Mouse (Mus musculus): ENCODE results near the gene Polg. TPM values are rescaled to one million over a fixed set of nuclear protein-coding genes. Genes with fewer than 3 reads are reported as not detected.

The Polg gene
- 89.9 and 148 TPM in 2 replicates for polyA plus RNA-seq (2012; ENCODE audit: low replicate concordance)

GRCm38 (mm10) chr7:79466053-79466901 is at the start of gene Polg:
Gene Polg, minus strand, starts transcription at chr7:79466362.

Other genes with a start within 250 kb of the Polg start
- gene Abhd2, start 193.2 kb downstream of the Polg start, polyA plus RNA-seq (2012; ENCODE audit: low replicate concordance) = 36.2 and 48.9 TPM in 2 replicates
- gene Rlbp1, start 79.3 kb downstream of the Polg start, polyA plus RNA-seq (2012; ENCODE audit: low replicate concordance) = not detected in 2 replicates
- 0.29 and 1.6 TPM in 2 replicates for gene Fanci, start 74.4 kb downstream of the Polg start, polyA plus RNA-seq (2012; ENCODE audit: low replicate concordance)
- gene Rhcg, start 151.3 kb upstream of the Polg start, polyA plus RNA-seq (2012; ENCODE audit: low replicate concordance) = 0.51 TPM in 1 of 2 replicates, not detected in the other
- gene Ticrr, start 193.8 kb upstream of the Polg start, polyA plus RNA-seq (2012; ENCODE audit: low replicate concordance) = 10.0 and 12.0 TPM in 2 replicates
- gene Kif7, start 249.4 kb upstream of the Polg start, polyA plus RNA-seq (2012; ENCODE audit: low replicate concordance) = 0.61 and 0.99 TPM in 2 replicates

Data from leukemia stem cell, adult 10-12 weeks (primary cell).